Comparison of ENCODE assay signal across 8 mouse cellular contexts in genomic region chr1:171279012-171279705, GRCm38 (mm10). TPM values are rescaled to one million over a fixed set of nuclear protein-coding genes. Genes with fewer than 3 reads are reported as not detected.
DNase-seq lines count a peak whose midpoint lies in the region; ATAC-seq lines count a peak whose summit lies in the region.

No protein-coding gene starts in this region.

- H3K4me1 ChIP-seq in intestine, embryonic 15.5 days (replicated peaks) = peaks cover 21% of the 10 kb centered on the region
- peaks cover 14% of the 10 kb centered on the region; the same call in 1 of the 2 replicates for H3K4me1 ChIP-seq in intestine, embryonic 16.5 days (ENCODE audit: control insufficient read depth, insufficient read depth, low read length)
- peaks cover 7% of the 10 kb centered on the region for H3K4me1 ChIP-seq in midbrain, embryonic 14.5 days (ENCODE audit: control insufficient read depth, insufficient read depth, low read length)

- no peak overlapping the region for H3K27ac ChIP-seq in intestine, embryonic 15.5 days
- H3K27ac ChIP-seq in intestine, embryonic 16.5 days (ENCODE audit: low read length) = no peak overlapping the region
- H3K27ac ChIP-seq in midbrain, embryonic 14.5 days (replicated peaks; ENCODE audit: low read depth, low read length) = no peak overlapping the region

- WGBS in intestine, embryonic 15.5 days = 88% methylated on average over 14 of the region's 14 CpGs
- WGBS in intestine, embryonic 16.5 days = 89% methylated on average over 14 of the region's 14 CpGs
- 91% methylated on average over 14 of the region's 14 CpGs for WGBS in midbrain, embryonic 14.5 days

- no peaks in the 10 kb centered on the region for H3K27me3 ChIP-seq in intestine, embryonic 15.5 days (replicated peaks)
- H3K27me3 ChIP-seq in intestine, embryonic 16.5 days (replicated peaks; ENCODE audit: control insufficient read depth, insufficient read depth, low read length) = no peaks in the 10 kb centered on the region
- no peaks in the 10 kb centered on the region for H3K27me3 ChIP-seq in midbrain, embryonic 14.5 days (ENCODE audit: control insufficient read depth, insufficient read depth, low read length)

- no peaks in the 10 kb centered on the region for H3K9me3 ChIP-seq in intestine, embryonic 15.5 days
- H3K9me3 ChIP-seq in intestine, embryonic 16.5 days (ENCODE audit: control insufficient read depth, low read length) = no peaks in the 10 kb centered on the region
- no peaks in the 10 kb centered on the region for H3K9me3 ChIP-seq in midbrain, embryonic 14.5 days (ENCODE audit: control insufficient read depth, low read length)

- no peak for ATAC-seq in intestine, embryonic 15.5 days
- ATAC-seq in intestine, embryonic 16.5 days = no peak
- no peak for ATAC-seq in midbrain, embryonic 14.5 days (ENCODE audit: low FRiP score, low TSS enrichment)

- 0 out of 2 replicates have a peak overlapping the region, but pooled peaks have one; percentile 87 for H3K4me2 ChIP-seq in intestine, embryonic 15.5 days (replicated peaks)
- no peak overlapping the region for H3K4me2 ChIP-seq in intestine, embryonic 16.5 days (ENCODE audit: low read depth, low read length)
- peak overlapping the region; percentile 85; the same call in 1 of the 2 replicates for H3K4me2 ChIP-seq in midbrain, embryonic 14.5 days (ENCODE audit: low read length)

- peak; percentile 23 for DNase-seq in cerebellum, adult 9-11 months
- DNase-seq in cerebellum, postnatal 36 days = no peak
- DNase-seq in right cerebral cortex, postnatal 25 days = peak; percentile 2
- no peak for DNase-seq in right cerebral cortex, adult 2 months (ENCODE audit: low spot score in 2 of 2)
- DNase-seq in midbrain, embryonic 14.5 days = no peak
- no peak for DNase-seq in right cerebral cortex, adult 18-20 months

- H3K36me3 ChIP-seq in intestine, embryonic 15.5 days = peaks cover 25% of the 10 kb centered on the region
- H3K36me3 ChIP-seq in intestine, embryonic 16.5 days (ENCODE audit: control insufficient read depth, insufficient read depth, low read length) = peaks cover 29% of the 10 kb centered on the region
- peaks cover 66% of the 10 kb centered on the region for H3K36me3 ChIP-seq in midbrain, embryonic 14.5 days (ENCODE audit: control insufficient read depth, insufficient read depth, low read length)

- H3K4me3 ChIP-seq in intestine, embryonic 15.5 days (replicated peaks) = no peak overlapping the region
- no peak overlapping the region for H3K4me3 ChIP-seq in intestine, embryonic 16.5 days (ENCODE audit: low read length)
- no peak overlapping the region for H3K4me3 ChIP-seq in midbrain, embryonic 14.5 days (replicated peaks; ENCODE audit: low read depth, low read length)

- H3K9ac ChIP-seq in intestine, embryonic 15.5 days = no peak overlapping the region
- H3K9ac ChIP-seq in intestine, embryonic 16.5 days (ENCODE audit: low read depth, low read length) = no peak overlapping the region
- no peak overlapping the region for H3K9ac ChIP-seq in midbrain, embryonic 14.5 days (replicated peaks; ENCODE audit: low read length)

RNA-seq across cellular contexts. Expression of gene Ppox, which starts 1.8 kb away (rescaled TPM):
- 38.7 and 40.9 TPM in 2 replicates for polyA plus RNA-seq in intestine, embryonic 15.5 days (2015; fragmentation: Nextera tagmentation; extraction: Ambion mirVana)
- polyA plus RNA-seq in intestine, embryonic 16.5 days (2015; fragmentation: Nextera tagmentation; extraction: Ambion mirVana) = 40.2 and 40.9 TPM in 2 replicates
- 43.2 and 46.8 TPM in 2 replicates for polyA plus RNA-seq in midbrain, embryonic 14.5 days (2014; fragmentation: Nextera tagmentation; extraction: Ambion mirVana)

RNA-seq across cellular contexts. Expression of gene Usp21, which starts 8.6 kb away (rescaled TPM):
- polyA plus RNA-seq in intestine, embryonic 15.5 days (2015; fragmentation: Nextera tagmentation; extraction: Ambion mirVana) = 56.0 and 57.2 TPM in 2 replicates
- 50.8 and 53.2 TPM in 2 replicates for polyA plus RNA-seq in intestine, embryonic 16.5 days (2015; fragmentation: Nextera tagmentation; extraction: Ambion mirVana)
- polyA plus RNA-seq in midbrain, embryonic 14.5 days (2014; fragmentation: Nextera tagmentation; extraction: Ambion mirVana) = 92.6 and 98.9 TPM in 2 replicates

RNA-seq across cellular contexts. Expression of gene B4galt3, which starts 9.0 kb away (rescaled TPM):
- polyA plus RNA-seq in intestine, embryonic 15.5 days (2015; fragmentation: Nextera tagmentation; extraction: Ambion mirVana) = 54.2 and 54.5 TPM in 2 replicates
- polyA plus RNA-seq in intestine, embryonic 16.5 days (2015; fragmentation: Nextera tagmentation; extraction: Ambion mirVana) = 50.0 and 56.5 TPM in 2 replicates
- 101 and 105 TPM in 2 replicates for polyA plus RNA-seq in midbrain, embryonic 14.5 days (2014; fragmentation: Nextera tagmentation; extraction: Ambion mirVana)

RNA-seq across cellular contexts. Expression of gene Ufc1, which starts 15.7 kb away (rescaled TPM):
- polyA plus RNA-seq in intestine, embryonic 15.5 days (2015; fragmentation: Nextera tagmentation; extraction: Ambion mirVana) = 103 and 108 TPM in 2 replicates
- 98.8 and 103 TPM in 2 replicates for polyA plus RNA-seq in intestine, embryonic 16.5 days (2015; fragmentation: Nextera tagmentation; extraction: Ambion mirVana)
- polyA plus RNA-seq in midbrain, embryonic 14.5 days (2014; fragmentation: Nextera tagmentation; extraction: Ambion mirVana) = 120 and 132 TPM in 2 replicates

RNA-seq across cellular contexts. Expression of gene Ndufs2, which starts 28.0 kb away (rescaled TPM):
- polyA plus RNA-seq in intestine, embryonic 15.5 days (2015; fragmentation: Nextera tagmentation; extraction: Ambion mirVana) = 304 and 326 TPM in 2 replicates
- polyA plus RNA-seq in intestine, embryonic 16.5 days (2015; fragmentation: Nextera tagmentation; extraction: Ambion mirVana) = 339 and 373 TPM in 2 replicates
- 185 and 220 TPM in 2 replicates for polyA plus RNA-seq in midbrain, embryonic 14.5 days (2014; fragmentation: Nextera tagmentation; extraction: Ambion mirVana)

Comparison
In these comparisons a context has a peak if more than half of its experiments do, and no peak if none do; other contexts are left out.
1. DNase-seq: peak in cerebellum, adult 9-11 months (single experiment) and right cerebral cortex, postnatal 25 days (single experiment); none in cerebellum, postnatal 36 days (0 of 2), right cerebral cortex, adult 2 months (0 of 2), midbrain, embryonic 14.5 days (single experiment) and right cerebral cortex, adult 18-20 months (single experiment).